Mouse (Mus musculus) intestine, embryonic 16.5 days (tissue): Measurements from ENCODE around the gene Gm12355. TPM values are rescaled to one million over a fixed set of nuclear protein-coding genes. Genes with fewer than 3 reads are reported as not detected.
"Not testable (repeated sequence)": the region's sequence is repeated elsewhere in the genome, so short reads cannot be mapped to it uniquely, and the experiment has no call there.

Experiments used
- ATAC-seq: fragments of 200-750 bp; cut with Nextera tagmentation; 2 replicates; pipeline ENCODE4 v1.8.0; 2017; ENCODE audit warnings: moderate TSS enrichment, moderate library complexity
- H3K27ac ChIP-seq: fragments of 300-500 bp; sonication (generic); 2 replicates; pipeline ENCODE4 v1.5.1; 2014; ENCODE audit warnings: mild to moderate bottlenecking, low read length
- H3K27me3 ChIP-seq: fragments of 300-500 bp; sonication (generic); replicated peaks from 2 replicates; pipeline ENCODE4 v1.6.1; 2014; ENCODE audit warnings: low read length, control low read depth, mixed read lengths; ENCODE audit not compliant: control insufficient read depth, insufficient read depth
- H3K36me3 ChIP-seq: fragments of 300-500 bp; sonication (generic); 2 replicates; pipeline ENCODE4 v1.6.1; 2014; ENCODE audit warnings: low read length, control low read depth; ENCODE audit not compliant: control insufficient read depth, insufficient read depth
- H3K4me1 ChIP-seq: fragments of 300-500 bp; sonication (generic); 2 replicates; pipeline ENCODE4 v1.6.1; 2014; ENCODE audit warnings: low read length, control low read depth, mixed read lengths; ENCODE audit not compliant: control insufficient read depth, insufficient read depth
- H3K4me2 ChIP-seq: fragments of 300-500 bp; sonication (generic); 2 replicates; pipeline ENCODE4 v1.6.1; 2014; ENCODE audit warnings: low read depth, low read length, control low read depth
- H3K4me3 ChIP-seq: fragments of 300-500 bp; sonication (generic); 2 replicates; pipeline ENCODE4 v1.5.1; 2014; ENCODE audit warnings: mild to moderate bottlenecking, low read length
- H3K9ac ChIP-seq: fragments of 300-500 bp; sonication (generic); 2 replicates; pipeline ENCODE4 v1.6.1; 2014; ENCODE audit warnings: low read depth, low read length
- H3K9me3 ChIP-seq: fragments of 300-500 bp; sonication (generic); 2 replicates; pipeline ENCODE4 v1.6.1; 2016; ENCODE audit warnings: low read length, control low read depth; ENCODE audit not compliant: control insufficient read depth
- WGBS: fragments of 180-500 bp; shearing (Covaris S2); extraction: QIAGEN DNeasy Blood & Tissue Kit; methylation state at CpG from one replicate; pipeline ENCODE4 v1.1.7; 2014; 5-methylcytosine and 5-hydroxymethylcytosine counted together
- polyA plus RNA-seq: library from polyadenylated mRNA; unstranded; fragments of >200 nt; fragmentation: Nextera tagmentation; extraction: Ambion mirVana; gene quantifications from 2 replicates; pipeline ENCODE4 v1.2.1, GENCODE M21; 2015

Gm12355 gene
- polyA plus RNA-seq, 1 experiment from 2014 or later, result 0.57 TPM

GRCm38 (mm10) chr11:98646459-98646858, 21.0 kb upstream of the Gm12355 start, which contains the start of gene Gsdma2:
Gene Gsdma2, plus strand, starts transcription at chr11:98646759.
- H3K4me3 ChIP-seq, result no peak within 1 kb of the TSS
- H3K4me2 ChIP-seq, result no peak within 1 kb of the TSS
- ATAC-seq, result no peak
- H3K9ac ChIP-seq, result no peak within 1 kb of the TSS
- no peaks in the 10 kb centered on the region for H3K27me3 ChIP-seq
- H3K4me1 ChIP-seq, result no peaks in the 10 kb centered on the region
- no peaks in the 10 kb centered on the region for H3K9me3 ChIP-seq
- 33% methylated on average over 2 of the region's 2 CpGs for WGBS
- H3K27ac ChIP-seq, result no peak within 1 kb of the TSS
- H3K36me3 ChIP-seq, result no peaks in the 10 kb centered on the region

- Histone ChIP-seq H3K4me2 (no peak overlapping the region), H3K9ac (no peak overlapping the region), H3K9me3 (no peaks in the 10 kb centered on the region), H3K4me3 (no peak overlapping the region), H3K27me3 (no peaks in the 10 kb centered on the region), H3K27ac (no peak overlapping the region), H3K36me3 (no peaks in the 10 kb centered on the region), H3K4me1 (no peaks in the 10 kb centered on the region)
- ATAC-seq, result no peak
- WGBS, result 58% methylated on average over 2 of the region's 2 CpGs
These were observed 20.5 kb upstream of the Gm12355 start for GRCm38 (mm10) chr11:98645946-98646345.

GRCm38 (mm10) chr11:98644757-98645156, 19.3 kb upstream of the Gm12355 start:
- Histone ChIP-seq H3K27me3 (no peaks in the 10 kb centered on the region), H3K4me2 (no peak overlapping the region), H3K27ac (no peak overlapping the region), H3K9me3 (no peaks in the 10 kb centered on the region), H3K4me1 (no peaks in the 10 kb centered on the region), H3K36me3 (no peaks in the 10 kb centered on the region), H3K4me3 (no peak overlapping the region), H3K9ac (no peak overlapping the region)
- no peak for ATAC-seq
- WGBS, result 63% methylated on average over 3 of the region's 3 CpGs

GRCm38 (mm10) chr11:98640091-98640490, 14.6 kb upstream of the Gm12355 start:
- Histone ChIP-seq H3K27me3 (no peaks in the 10 kb centered on the region), H3K36me3 (no peaks in the 10 kb centered on the region), H3K4me1 (no peaks in the 10 kb centered on the region), H3K9ac (no peak overlapping the region), H3K4me3 (no peak overlapping the region), H3K9me3 (no peaks in the 10 kb centered on the region), H3K27ac (no peak overlapping the region), H3K4me2 (no peak overlapping the region)
- ATAC-seq, result no peak
- 54% methylated on average over 5 of the region's 5 CpGs for WGBS

- Histone ChIP-seq H3K27ac (no peak overlapping the region), H3K9ac (no peak overlapping the region), H3K4me1 (no peaks in the 10 kb centered on the region), H3K4me2 (no peak overlapping the region), H3K27me3 (no peaks in the 10 kb centered on the region), H3K36me3 (no peaks in the 10 kb centered on the region), H3K9me3 (no peaks in the 10 kb centered on the region), H3K4me3 (no peak overlapping the region)
- WGBS, result 93% methylated on average over 1 of the region's 1 CpGs
- no peak for ATAC-seq
These were observed 12.0 kb upstream of the Gm12355 start for GRCm38 (mm10) chr11:98637501-98637900.

- H3K27ac ChIP-seq, H3K9ac ChIP-seq, H3K36me3 ChIP-seq, H3K27me3 ChIP-seq, H3K4me2 ChIP-seq, H3K4me3 ChIP-seq, ATAC-seq, H3K4me1 ChIP-seq, H3K9me3 ChIP-seq: not testable (repeated sequence)
- WGBS, result 35% methylated on average over 10 of the region's 10 CpGs
These were observed 10.0 kb upstream of the Gm12355 start for GRCm38 (mm10) chr11:98635312-98635970.

GRCm38 (mm10) chr11:98630646-98631045, 5.2 kb upstream of the Gm12355 start:
- Histone ChIP-seq H3K4me1 (no peaks in the 10 kb centered on the region), H3K36me3 (no peaks in the 10 kb centered on the region), H3K4me3 (no peak overlapping the region), H3K4me2 (no peak overlapping the region), H3K9ac (no peak overlapping the region), H3K9me3 (no peaks in the 10 kb centered on the region), H3K27me3 (no peaks in the 10 kb centered on the region), H3K27ac (no peak overlapping the region)
- 84% methylated on average over 5 of the region's 5 CpGs for WGBS
- no peak for ATAC-seq

- 95% methylated on average over 3 of the region's 3 CpGs for WGBS
- Histone ChIP-seq H3K36me3 (no peaks in the 10 kb centered on the region), H3K9ac (no peak overlapping the region), H3K27me3 (no peaks in the 10 kb centered on the region), H3K4me2 (no peak overlapping the region), H3K9me3 (no peaks in the 10 kb centered on the region), H3K27ac (no peak overlapping the region), H3K4me3 (no peak overlapping the region), H3K4me1 (no peaks in the 10 kb centered on the region)
- no peak for ATAC-seq
These were observed 3.2 kb upstream of the Gm12355 start for GRCm38 (mm10) chr11:98628706-98629105.

GRCm38 (mm10) chr11:98624381-98624780, 1.1 kb downstream of the Gm12355 start:
- 93% methylated on average over 2 of the region's 2 CpGs for WGBS
- not testable (repeated sequence) for H3K9me3 ChIP-seq, ATAC-seq, H3K9ac ChIP-seq, H3K27me3 ChIP-seq, H3K4me3 ChIP-seq, H3K4me2 ChIP-seq, H3K36me3 ChIP-seq, H3K27ac ChIP-seq, H3K4me1 ChIP-seq

GRCm38 (mm10) chr11:98623981-98624380, 1.5 kb downstream of the Gm12355 start:
- not testable (repeated sequence) for H3K36me3 ChIP-seq, H3K4me1 ChIP-seq, H3K27me3 ChIP-seq, ATAC-seq, H3K4me2 ChIP-seq, H3K9ac ChIP-seq, H3K27ac ChIP-seq, H3K9me3 ChIP-seq, H3K4me3 ChIP-seq
- WGBS, result 82% methylated on average over 6 of the region's 6 CpGs
